Mouse (Mus musculus): Measurements from ENCODE around the gene Eif4a2. TPM values are rescaled to one million over a fixed set of nuclear protein-coding genes. Genes with fewer than 3 reads are reported as not detected.
"Not testable (repeated sequence)": the region's sequence is repeated elsewhere in the genome, so short reads cannot be mapped to it uniquely, and the experiment has no call there.

Eif4a2 gene
- total RNA-seq (2021): 100 to 1,000 TPM; 767 to 770 TPM

- intact Hi-C loops (cut with DNase I): loop anchor here (5.0 kb wide), 1 partner anchor 250 kb away; the partner anchor contains the start of genes Dnajb11 and Tbccd1
- DNase-seq (ENCODE audit: extremely low spot score in 1 of 2, low spot score in 2 of 2): peak; percentile 87 to 96
Measured at GRCm38 (mm10) chr16:23107231-23107942, at the start of gene Eif4a2. TSS of gene Eif4a2 (plus strand) at chr16:23107444.

DNA sequence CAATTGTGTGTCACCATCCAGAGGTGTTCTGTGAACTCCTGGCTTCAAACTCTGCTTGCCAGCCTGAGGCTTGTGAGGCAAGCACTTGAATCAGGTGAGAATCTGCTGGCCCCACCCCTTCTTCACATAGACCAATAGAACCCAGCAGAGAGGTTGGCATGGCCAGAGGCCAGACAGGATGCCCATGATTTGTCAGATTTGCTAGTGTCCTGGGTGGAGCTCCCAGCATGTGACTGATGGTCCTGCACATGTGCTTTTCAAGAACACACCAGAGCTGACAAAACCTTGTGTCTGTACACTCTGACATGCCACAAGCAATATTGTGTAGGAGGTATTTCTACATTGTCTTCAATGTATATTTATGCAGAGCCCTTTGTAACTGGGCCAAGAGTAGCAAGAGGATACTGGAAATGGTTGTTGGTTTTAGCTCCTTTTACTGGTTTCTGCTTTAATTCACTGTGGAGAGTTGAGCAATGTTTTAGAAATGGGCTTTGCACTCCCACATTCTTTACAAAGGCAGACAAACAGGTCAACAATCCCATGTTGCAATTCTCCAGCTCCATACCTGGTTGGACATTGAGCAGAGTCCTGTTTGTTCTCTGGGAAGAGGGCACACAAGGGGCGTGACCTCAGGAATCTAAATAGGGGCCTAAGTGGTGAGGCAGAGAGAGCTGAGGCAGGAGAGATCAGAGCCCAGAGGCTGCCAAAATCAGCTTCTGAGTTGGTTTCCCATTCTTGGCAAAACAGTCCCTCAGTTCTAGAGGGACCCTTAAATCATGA is 49.4 kb upstream of the Eif4a2 start, which contains the start of gene Kng1:
Gene Kng1, plus strand, starts transcription at position 198 of the 780 bp plus-strand sequence.
- intact Hi-C loops (cut with DNase I); DNase-seq (ENCODE audit: extremely low spot score in 1 of 2, low spot score in 2 of 2): not testable (repeated sequence)

DNA sequence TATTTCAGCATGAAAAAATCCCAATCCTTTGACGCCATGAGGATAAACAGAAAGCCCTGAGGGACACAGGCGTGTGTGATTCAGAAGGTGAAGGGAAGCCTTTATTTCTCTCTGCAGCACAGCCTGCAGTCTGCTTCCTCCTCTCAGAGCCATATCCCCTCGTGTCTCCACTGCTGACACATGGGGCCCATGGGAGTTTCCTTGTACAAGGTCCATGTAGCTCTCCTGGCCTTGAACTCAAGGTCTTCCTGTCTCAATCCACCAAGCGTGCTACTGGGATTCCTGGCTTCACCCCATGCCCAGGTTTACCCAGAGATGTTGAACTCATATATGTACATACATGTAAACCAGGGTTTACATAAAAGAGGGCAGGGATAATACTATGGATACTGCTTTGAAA is 47.6 kb upstream of the Eif4a2 start:
- intact Hi-C loops (cut with DNase I); DNase-seq (ENCODE audit: extremely low spot score in 1 of 2, low spot score in 2 of 2): not testable (repeated sequence)

GRCm38 (mm10) chr16:23060781-23061325 is 46.4 kb upstream of the Eif4a2 start:
- intact Hi-C loops (cut with DNase I); DNase-seq (ENCODE audit: extremely low spot score in 1 of 2, low spot score in 2 of 2): not testable (repeated sequence)

- intact Hi-C loops (cut with DNase I): not testable (repeated sequence)
Measured at GRCm38 (mm10) chr16:23077516-23077915, 29.7 kb upstream of the Eif4a2 start.

DNA sequence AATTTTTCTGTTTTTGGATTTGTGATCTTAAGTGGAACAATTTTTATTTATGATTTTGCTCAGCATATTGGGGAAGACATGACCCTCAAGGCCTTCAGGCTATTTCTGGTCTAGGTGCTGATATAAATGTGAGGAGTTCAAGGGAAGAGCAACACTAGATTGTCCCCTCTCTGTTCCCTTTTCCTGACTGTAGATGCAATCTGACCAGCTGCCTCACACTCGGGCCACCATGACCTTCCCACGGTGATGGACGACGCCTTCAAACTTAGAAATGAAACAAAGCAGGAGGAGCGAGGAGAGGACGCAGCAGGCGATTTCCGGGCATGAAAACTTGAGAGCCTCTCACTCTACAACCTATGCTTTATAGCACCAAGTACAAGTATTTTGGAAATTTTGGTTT is 20.1 kb upstream of the Eif4a2 start:
- DNase-seq (ENCODE audit: extremely low spot score in 1 of 2, low spot score in 2 of 2); intact Hi-C loops (cut with DNase I): not testable (repeated sequence)

More at GRCm38 (mm10) chr16:23077516-23077915, 29.7 kb upstream of the Eif4a2 start:
- not testable (repeated sequence) for DNase-seq (ENCODE audit: extremely low spot score in 1 of 2, low spot score in 2 of 2)

DNA sequence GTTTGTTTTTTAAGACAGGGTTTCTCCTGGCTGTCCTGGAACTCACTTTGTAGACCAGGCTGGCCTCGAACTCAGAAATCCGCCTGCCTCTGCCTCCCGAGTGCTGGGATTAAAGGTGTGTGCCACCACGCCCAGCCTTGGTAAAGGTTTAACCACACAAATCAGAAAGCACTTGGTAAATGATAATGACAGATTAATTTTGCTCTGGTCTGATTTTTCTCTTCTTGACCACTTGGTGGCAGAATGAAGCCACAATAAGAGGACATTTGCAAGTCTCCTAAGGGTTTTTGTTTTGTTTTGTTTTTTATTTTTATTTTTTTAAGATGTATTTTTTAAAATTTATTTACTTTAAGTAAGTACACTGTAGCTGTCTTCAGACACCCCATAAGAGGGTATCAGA is 19.5 kb upstream of the Eif4a2 start:
- intact Hi-C loops (cut with DNase I); DNase-seq (ENCODE audit: extremely low spot score in 1 of 2, low spot score in 2 of 2): not testable (repeated sequence)

DNA sequence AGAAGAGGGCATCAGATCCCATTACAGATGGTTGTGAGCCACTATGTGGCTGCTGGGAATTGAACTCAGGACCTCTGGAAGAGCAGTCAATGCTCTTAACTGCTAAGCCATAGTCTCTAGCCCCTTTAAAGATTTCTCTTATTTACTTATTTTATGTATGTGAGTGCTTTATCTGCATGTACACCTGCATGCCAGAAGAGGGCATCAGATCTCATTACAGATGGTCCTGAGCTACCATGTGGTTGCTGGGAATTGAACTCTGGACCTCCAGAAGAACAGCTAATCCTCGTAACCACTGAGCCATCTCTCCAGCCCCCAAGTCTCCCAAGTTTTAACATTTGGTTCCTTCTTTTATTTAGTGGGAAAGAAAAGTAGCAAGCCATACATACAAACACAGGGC is 18.8 kb upstream of the Eif4a2 start:
- DNase-seq (ENCODE audit: extremely low spot score in 1 of 2, low spot score in 2 of 2); intact Hi-C loops (cut with DNase I): not testable (repeated sequence)

- intact Hi-C loops (cut with DNase I): loop anchor here (5.0 kb wide), 1 partner anchor 36 kb away; the partner anchor contains the start of gene Rfc4
- not testable (repeated sequence) for DNase-seq (ENCODE audit: extremely low spot score in 1 of 2, low spot score in 2 of 2)
Measured at GRCm38 (mm10) chr16:23091345-23091744, 15.9 kb upstream of the Eif4a2 start.

DNA sequence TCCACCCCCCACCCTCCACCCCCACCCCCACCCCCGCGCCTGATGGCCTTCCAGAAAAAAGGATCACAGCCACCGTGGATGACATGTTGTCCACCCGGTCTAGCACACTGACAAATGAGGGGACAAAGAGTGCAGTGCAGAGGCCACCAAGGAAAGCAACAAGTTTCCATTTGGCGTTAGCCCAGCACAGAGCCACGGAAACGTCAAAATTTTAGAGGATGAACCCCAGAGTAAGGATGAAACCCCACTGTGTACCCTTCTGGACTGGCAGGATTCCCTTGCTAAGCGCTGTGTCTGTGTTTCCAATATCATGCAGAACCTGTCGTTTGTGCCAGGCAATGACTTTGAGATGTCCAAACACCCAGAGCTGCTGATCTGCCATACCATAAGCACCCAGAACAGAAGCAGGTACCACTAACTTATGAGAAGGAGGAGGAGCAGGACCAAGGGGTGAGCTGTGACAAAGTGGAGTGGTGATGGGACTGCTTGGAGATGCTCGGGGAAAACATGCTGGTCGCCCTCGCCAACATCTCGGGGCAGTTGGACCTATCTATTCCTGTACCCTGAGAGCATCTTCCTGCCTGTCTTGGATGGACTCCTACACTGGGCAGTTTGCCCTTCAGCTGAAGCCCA is 13.8 kb upstream of the Eif4a2 start:
- DNase-seq (ENCODE audit: extremely low spot score in 1 of 2, low spot score in 2 of 2): no peak
- intact Hi-C loops (cut with DNase I): loop anchor here (5.0 kb wide), 1 partner anchor 34 kb away; the partner anchor contains the start of gene Rfc4

DNA sequence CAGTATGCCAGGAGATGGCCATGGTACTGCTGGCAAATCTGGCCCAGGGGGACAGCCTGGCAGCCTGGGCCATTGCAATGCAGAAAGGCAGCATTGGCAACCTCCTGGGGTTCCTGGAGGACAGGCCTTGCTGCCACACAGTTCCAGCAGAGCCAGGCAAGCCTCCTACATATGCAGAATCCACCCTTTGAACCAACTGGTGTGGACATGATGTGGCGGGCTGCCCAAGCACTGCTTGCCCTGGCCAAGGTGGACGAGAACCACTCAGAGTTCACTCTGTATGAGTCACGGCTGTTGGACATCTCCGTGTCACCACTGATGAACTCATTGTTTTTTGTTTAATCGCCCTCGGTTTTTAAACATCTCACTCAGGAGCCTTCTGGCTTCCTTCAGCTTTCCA is 13.1 kb upstream of the Eif4a2 start:
- intact Hi-C loops (cut with DNase I): loop anchor here (5.0 kb wide), 1 partner anchor 33 kb away; the partner anchor contains the start of gene Rfc4

DNA sequence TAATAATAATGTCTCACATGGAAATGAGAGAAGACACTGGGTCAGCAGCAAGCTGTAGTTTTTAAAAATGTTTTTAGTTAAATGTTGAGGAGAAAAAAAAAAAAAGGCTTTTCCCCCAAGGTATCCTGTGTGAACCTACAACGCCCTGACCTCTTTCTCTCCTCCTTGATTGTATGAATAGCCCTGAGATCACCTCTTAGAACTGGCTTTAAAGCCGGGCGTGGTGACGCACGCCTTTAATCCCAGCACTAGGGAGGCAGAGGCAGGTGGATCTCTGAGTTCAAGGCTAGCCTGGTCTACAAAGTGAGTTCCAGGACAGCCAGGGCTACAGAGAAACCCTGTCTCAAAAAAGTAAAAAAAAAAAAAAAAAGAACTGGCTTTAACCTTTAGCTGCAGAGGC is 11.7 kb upstream of the Eif4a2 start:
- intact Hi-C loops (cut with DNase I); DNase-seq (ENCODE audit: extremely low spot score in 1 of 2, low spot score in 2 of 2): not testable (repeated sequence)

More for the DNA sequence above, 13.1 kb upstream of the Eif4a2 start:
- DNase-seq (ENCODE audit: extremely low spot score in 1 of 2, low spot score in 2 of 2): no peak

GRCm38 (mm10) chr16:23096886-23097285 is 10.4 kb upstream of the Eif4a2 start:
- intact Hi-C loops (cut with DNase I); DNase-seq (ENCODE audit: extremely low spot score in 1 of 2, low spot score in 2 of 2): not testable (repeated sequence)

DNA sequence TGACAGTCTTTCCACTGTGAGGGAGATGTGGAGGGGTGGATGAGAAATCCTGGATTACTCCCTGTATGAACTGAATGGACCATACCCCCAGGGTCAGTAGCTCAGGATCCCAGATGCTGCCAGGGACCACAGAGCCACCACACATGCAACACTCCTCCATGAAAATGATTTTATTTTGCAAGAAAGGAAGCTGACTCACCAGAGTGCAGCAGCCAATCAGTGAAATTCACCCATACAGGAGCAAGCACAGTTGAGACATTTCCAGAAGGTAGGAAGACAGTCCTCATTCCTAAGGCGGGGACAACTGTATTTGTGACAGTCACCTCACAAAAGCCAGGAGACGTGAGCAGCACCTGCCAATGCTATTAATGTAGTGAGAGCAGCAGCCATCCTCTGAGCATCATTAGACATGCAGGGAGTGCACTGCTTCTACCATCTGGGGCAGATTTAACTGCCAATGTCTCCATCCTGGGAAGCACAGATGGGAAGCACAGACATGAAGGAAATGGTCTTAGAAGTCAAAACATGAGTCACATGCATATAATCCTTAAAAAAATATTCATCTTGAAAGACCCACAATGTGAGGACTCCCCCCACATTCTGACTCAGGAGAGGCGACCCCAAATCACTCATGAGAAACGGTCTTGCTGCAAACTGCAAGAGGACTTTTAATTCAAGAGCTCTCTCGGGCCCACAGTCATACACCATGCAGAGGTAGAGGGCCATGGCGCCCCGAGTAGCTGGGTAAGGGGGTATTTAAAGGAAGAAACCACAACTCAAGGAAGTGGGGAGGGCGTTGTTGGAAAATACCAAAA is 9.7 kb upstream of the Eif4a2 start:
- intact Hi-C loops (cut with DNase I): not testable (repeated sequence)
- peak in 1 of 2 experiments; percentile 36 for DNase-seq (ENCODE audit: extremely low spot score in 1 of 2, low spot score in 2 of 2)

- DNase-seq (ENCODE audit: extremely low spot score in 1 of 2, low spot score in 2 of 2); intact Hi-C loops (cut with DNase I): not testable (repeated sequence)
Measured at GRCm38 (mm10) chr16:23098105-23098452, 9.2 kb upstream of the Eif4a2 start.

DNA sequence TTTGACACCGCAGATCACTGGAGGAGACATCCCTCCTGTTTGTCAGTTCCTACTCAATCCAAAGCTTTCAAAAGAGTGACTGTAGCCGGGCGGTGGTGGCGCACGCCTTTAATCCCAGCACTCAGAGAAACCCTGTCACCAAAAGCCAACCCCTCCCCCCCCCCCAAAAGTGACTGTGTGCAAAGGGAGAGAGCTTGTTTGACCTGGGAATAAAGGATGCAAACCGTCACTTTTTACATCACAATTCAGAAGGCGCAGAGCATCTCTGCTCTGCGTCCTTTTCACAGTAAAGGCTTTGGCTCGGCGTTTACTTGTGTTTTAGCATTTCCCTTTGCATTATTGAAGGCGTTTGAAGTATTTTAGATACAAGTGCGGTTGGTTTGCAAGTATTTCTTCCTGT is 7.6 kb upstream of the Eif4a2 start:
- DNase-seq (ENCODE audit: extremely low spot score in 1 of 2, low spot score in 2 of 2): no peak
- intact Hi-C loops (cut with DNase I): no loop called here

- intact Hi-C loops (cut with DNase I): no loop called here
- peak in 1 of 2 experiments; percentile 73 for DNase-seq (ENCODE audit: extremely low spot score in 1 of 2, low spot score in 2 of 2)
Measured at GRCm38 (mm10) chr16:23100099-23100575, 7.1 kb upstream of the Eif4a2 start.

DNA sequence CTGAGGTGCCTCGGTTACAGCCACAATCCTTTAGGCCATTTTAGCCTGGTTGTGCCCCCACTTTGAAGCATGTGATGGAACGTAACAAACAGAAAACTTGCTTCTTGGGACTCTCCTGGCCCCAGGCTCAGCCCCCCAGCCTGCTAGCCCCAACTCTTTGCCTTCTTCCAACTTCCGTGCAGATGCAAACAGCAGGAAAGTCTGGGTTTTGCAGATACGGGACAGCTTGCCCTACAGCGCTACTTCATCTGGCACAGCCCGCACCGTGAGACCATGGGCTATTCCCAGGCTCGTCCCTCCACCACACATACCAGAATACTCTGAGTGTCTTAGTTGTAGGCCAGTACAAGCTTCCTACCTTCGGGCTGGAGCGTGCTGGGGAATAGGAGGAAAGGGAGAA is 6.6 kb upstream of the Eif4a2 start:
- no peak for DNase-seq (ENCODE audit: extremely low spot score in 1 of 2, low spot score in 2 of 2)
- intact Hi-C loops (cut with DNase I): no loop called here

All from left cerebral cortex, postnatal 10 days (tissue).